Mouse (Mus musculus) embryonic fibroblast, embryonic 13.5 days (primary cell): Measurements from ENCODE around the gene Ythdf2.

Experiments
- CTCF ChIP-seq: IDR thresholded peaks from 2 replicates; pipeline ENCODE4 v1.5.1; 2011; ENCODE audit warnings: mild to moderate bottlenecking, control low read depth, low read length, moderate library complexity, borderline replicate concordance; ENCODE audit not compliant: insufficient read depth
- POLR2A ChIP-seq: IDR thresholded peaks from 2 replicates; pipeline ENCODE4 v1.6.1; 2011; ENCODE audit warnings: low read depth, mild to moderate bottlenecking, control low read depth, low read length, moderate library complexity

- TF ChIP-seq CTCF: no peak
- no peak for TF ChIP-seq POLR2A
Observed at GRCm38 (mm10) chr4:132254986-132255385, 42.9 kb upstream of the Ythdf2 start.
